ENCODE assay signal across 8 mouse cellular contexts in the genomic region with DNA sequence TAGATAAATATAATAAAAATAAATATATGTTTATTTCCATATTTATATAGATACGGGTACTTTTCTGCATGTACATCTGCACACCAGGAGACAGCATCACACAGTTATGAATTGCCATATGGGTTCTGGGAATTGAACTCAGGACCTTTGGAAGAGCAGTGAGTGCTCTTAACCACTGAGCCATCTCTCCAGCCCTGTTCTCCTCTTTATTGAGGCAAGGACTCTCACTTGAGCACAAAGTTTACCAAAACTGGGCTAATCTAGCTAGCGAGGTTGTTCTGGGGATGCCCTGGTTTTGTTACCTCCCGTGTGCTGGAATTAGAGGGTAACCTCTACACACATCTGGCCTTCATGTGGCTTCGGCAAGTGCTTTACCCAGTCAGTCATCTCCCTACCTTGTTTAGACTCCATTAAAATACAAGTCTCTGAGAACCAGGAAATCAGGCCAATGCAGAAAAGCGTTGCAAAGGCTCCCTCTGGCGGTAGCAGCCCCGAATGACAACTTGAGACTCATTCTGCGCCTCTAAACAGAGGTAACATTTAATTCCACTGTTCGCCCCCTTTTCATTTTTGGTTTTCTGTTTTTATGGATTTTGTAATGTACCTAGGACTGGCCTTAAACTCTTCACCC. TPM values are rescaled to one million over a fixed set of nuclear protein-coding genes. Genes with fewer than 3 reads are reported as not detected.
A peak's percentile ranks its signal among the peaks of the same experiment; 100 is the strongest.
DNase-seq lines count a peak whose midpoint lies in the region; ATAC-seq and TF ChIP-seq lines count a peak whose summit lies in the region.

No protein-coding gene starts in this region.

- peak; percentile 77 to 82 (median 81) for TF ChIP-seq CTCF in MEL (IDR thresholded peaks at IDR 0.05 in 2 of 3, conservative IDR thresholded peaks at IDR 0.05 in 1 of 3; ENCODE audit: control insufficient read depth in 1 of 3, insufficient read depth in 1 of 3, low read depth in 2 of 3, low read length in 3 of 3, poor library complexity in 1 of 3, severe bottlenecking in 1 of 3)
- TF ChIP-seq CTCF in cerebellum, adult 2 months (IDR thresholded peaks at IDR 0.05; ENCODE audit: borderline replicate concordance, insufficient read depth, low read depth, low read length) = peak; percentile 63; the same call in 1 of the 2 replicates

- TF ChIP-seq EP300 in MEL (IDR thresholded peaks at IDR 0.05; ENCODE audit: low read depth in 1 of 2, low read length in 2 of 2) = no peak

- TF ChIP-seq POLR2A in MEL (IDR thresholded peaks at IDR 0.05; ENCODE audit: control insufficient read depth in 1 of 2, insufficient read depth in 1 of 2, low read depth in 1 of 2, low read length in 2 of 2, poor library complexity in 1 of 2) = no peak
- no peak for TF ChIP-seq POLR2A in cerebellum, adult 2 months (IDR thresholded peaks at IDR 0.05; ENCODE audit: borderline replicate concordance, insufficient read depth, low read length)

- peak; percentile 61 for DNase-seq in CD4-positive helper T cell, adult 2 months (ENCODE audit: low read depth, low spot score)
- DNase-seq in MEL (ENCODE audit: low read depth, low spot score) = peak; percentile 71
- peak; percentile 29 to 68 for DNase-seq in cerebellum, adult 2 months
- peak; percentile 58 for DNase-seq in forelimb bud, embryonic 11.5 days (ENCODE audit: low read depth, low spot score)
- peak; percentile 48 to 64 for DNase-seq in kidney, postnatal 25 days
- DNase-seq in retina, embryonic 14.5 days (ENCODE audit: low spot score) = peak; percentile 80
- DNase-seq in urinary bladder, postnatal 25 days (ENCODE audit: low spot score) = peak; percentile 53

- WGBS in cerebellum, adult 2 months = 33% methylated on average over 9 of the region's 9 CpGs
- 35% methylated on average over 9 of the region's 9 CpGs for WGBS in lung, embryonic 16.5 days

- peak; percentile 74 for TF ChIP-seq RAD21 in MEL (IDR thresholded peaks at IDR 0.05; ENCODE audit: low read depth, low read length)

- H3K79me2 ChIP-seq in MEL (ENCODE audit: control insufficient read depth, insufficient read depth, low read length, poor library complexity) = no peaks in the 10 kb centered on the region

- H3K9ac ChIP-seq in MEL (ENCODE audit: control insufficient read depth, low read depth, low read length, poor library complexity, severe bottlenecking) = peak overlapping the region; percentile 57
- no peak overlapping the region for H3K9ac ChIP-seq in lung, embryonic 16.5 days (ENCODE audit: low read length)

- peak overlapping the region; percentile 47 for H3K4me3 ChIP-seq in MEL (ENCODE audit: control insufficient read depth in 1 of 2, insufficient read depth in 1 of 2, low read depth in 2 of 2, low read length in 2 of 2)
- H3K4me3 ChIP-seq in cerebellum, adult 2 months (replicated peaks; ENCODE audit: insufficient read depth, low read depth, low read length) = no peak overlapping the region
- no peak overlapping the region for H3K4me3 ChIP-seq in lung, embryonic 16.5 days (ENCODE audit: low read length)

- H3K36me3 ChIP-seq in MEL (ENCODE audit: control insufficient read depth in 1 of 2, insufficient read depth in 2 of 2, low read length in 2 of 2) = no peaks in the 10 kb centered on the region
- no peaks in the 10 kb centered on the region for H3K36me3 ChIP-seq in lung, embryonic 16.5 days (ENCODE audit: control insufficient read depth, insufficient read depth, low read length)

- H3K4me1 ChIP-seq in MEL (ENCODE audit: control insufficient read depth in 1 of 2, insufficient read depth in 2 of 2, low read length in 2 of 2) = no peaks in the 10 kb centered on the region
- H3K4me1 ChIP-seq in cerebellum, adult 2 months (ENCODE audit: control insufficient read depth, insufficient read depth, low read length) = no peaks in the 10 kb centered on the region
- no peaks in the 10 kb centered on the region for H3K4me1 ChIP-seq in lung, embryonic 16.5 days (replicated peaks; ENCODE audit: control insufficient read depth, insufficient read depth, low read length)

- H3K4me2 ChIP-seq in lung, embryonic 16.5 days (ENCODE audit: low read depth, low read length) = no peak overlapping the region

- no peak overlapping the region; the same call in 1 of the 2 replicates for H3K27ac ChIP-seq in MEL (ENCODE audit: control insufficient read depth, low read depth, low read length)
- H3K27ac ChIP-seq in cerebellum, adult 2 months (ENCODE audit: insufficient read depth, low read length) = no peak overlapping the region
- no peak overlapping the region for H3K27ac ChIP-seq in lung, embryonic 16.5 days (ENCODE audit: low read length)

- 0 out of 2 replicates have a peak, but pooled peaks have one; percentile 23 for ATAC-seq in lung, embryonic 16.5 days (ENCODE audit: low read depth)

- H3K27me3 ChIP-seq in MEL (ENCODE audit: control insufficient read depth in 1 of 2, insufficient read depth in 2 of 2, low read length in 2 of 2) = no peaks in the 10 kb centered on the region
- H3K27me3 ChIP-seq in cerebellum, adult 2 months (ENCODE audit: control insufficient read depth, insufficient read depth, low read length) = no peaks in the 10 kb centered on the region
- H3K27me3 ChIP-seq in lung, embryonic 16.5 days (ENCODE audit: control insufficient read depth, insufficient read depth, low read depth, low read length) = no peaks in the 10 kb centered on the region

- no peaks in the 10 kb centered on the region for H3K9me3 ChIP-seq in MEL (replicated peaks; ENCODE audit: insufficient read depth, low read length)
- H3K9me3 ChIP-seq in lung, embryonic 16.5 days (ENCODE audit: control insufficient read depth, low read length) = no peaks in the 10 kb centered on the region

TF ChIP-seq in MEL, 35 proteins besides CTCF, POLR2A, EP300 and RAD21:
- peak; percentile 67 for TF ChIP-seq SMC3 (IDR thresholded peaks at IDR 0.05; ENCODE audit: low read depth, low read length)
- TF ChIP-seq ELF1 (IDR thresholded peaks at IDR 0.05; ENCODE audit: low read depth, low read length) = peak; percentile 64; the same call in 1 of the 2 replicates
- peak; percentile 44; the same call in 1 of the 2 replicates for TF ChIP-seq ZC3H11A (IDR thresholded peaks at IDR 0.05; ENCODE audit: low read depth, low read length)
- TF ChIP-seq MAX (IDR thresholded peaks at IDR 0.05; ENCODE audit: low read length) = no peak
- TF ChIP-seq TBP (IDR thresholded peaks at IDR 0.05; ENCODE audit: low read depth, low read length) = peak; percentile 94
- TF ChIP-seq ZNF384 (IDR thresholded peaks at IDR 0.05; ENCODE audit: low read depth, low read length) = no peak
TF ChIP-seq in MEL: peak in this region for 4.

RNA-seq across cellular contexts. Expression of a gene that starts 10.8 kb away (rescaled TPM):
- total RNA-seq in MEL (2012; rRNA removed) = 1,123 and 1,279 TPM in 2 replicates
- 1,000 to 10,000 TPM in 1 of 2 experiments, not detected in 1; 1,063 TPM for polyA plus RNA-seq in MEL (2012; ENCODE audit: insufficient read depth in 1 of 2, insufficient read length in 2 of 2, low read depth in 1 of 2, low replicate concordance in 2 of 2, missing spikeins in 1 of 2)
- polyA plus RNA-seq in cerebellum, adult 2 months (2012; rRNA removed) = 240 and 243 TPM in 2 replicates
- polyA plus RNA-seq in lung, embryonic 16.5 days (2015; fragmentation: Nextera tagmentation; extraction: Ambion mirVana) = 511 and 600 TPM in 2 replicates

RNA-seq across cellular contexts. Expression of a gene that starts 25.7 kb away (rescaled TPM):
- total RNA-seq in MEL (2012; rRNA removed) = not detected in 2 replicates
- polyA plus RNA-seq in MEL (2012; ENCODE audit: insufficient read depth in 1 of 2, insufficient read length in 2 of 2, low read depth in 1 of 2, low replicate concordance in 2 of 2, missing spikeins in 1 of 2) = not detected
- not detected in 2 replicates for polyA plus RNA-seq in cerebellum, adult 2 months (2012; rRNA removed)
- polyA plus RNA-seq in lung, embryonic 16.5 days (2015; fragmentation: Nextera tagmentation; extraction: Ambion mirVana) = not detected in 2 replicates

RNA-seq across cellular contexts. Expression of a gene that starts 35.7 kb away (rescaled TPM):
- total RNA-seq in MEL (2012; rRNA removed) = 13.0 and 14.0 TPM in 2 replicates
- 10 to 100 TPM in 1 of 2 experiments, not detected in 1; 25.0 TPM for polyA plus RNA-seq in MEL (2012; ENCODE audit: insufficient read depth in 1 of 2, insufficient read length in 2 of 2, low read depth in 1 of 2, low replicate concordance in 2 of 2, missing spikeins in 1 of 2)
- polyA plus RNA-seq in cerebellum, adult 2 months (2012; rRNA removed) = 38.1 and 40.1 TPM in 2 replicates
- 17.2 and 19.4 TPM in 2 replicates for polyA plus RNA-seq in lung, embryonic 16.5 days (2015; fragmentation: Nextera tagmentation; extraction: Ambion mirVana)

RNA-seq across cellular contexts. Expression of a gene that starts 52.2 kb away (rescaled TPM):
- 9.1 and 10.5 TPM in 2 replicates for total RNA-seq in MEL (2012; rRNA removed)
- 10 to 100 TPM in 1 of 2 experiments, not detected in 1; 14.5 TPM for polyA plus RNA-seq in MEL (2012; ENCODE audit: insufficient read depth in 1 of 2, insufficient read length in 2 of 2, low read depth in 1 of 2, low replicate concordance in 2 of 2, missing spikeins in 1 of 2)
- polyA plus RNA-seq in cerebellum, adult 2 months (2012; rRNA removed) = 6.1 TPM in 2 replicates
- 14.2 and 15.4 TPM in 2 replicates for polyA plus RNA-seq in lung, embryonic 16.5 days (2015; fragmentation: Nextera tagmentation; extraction: Ambion mirVana)

Comparison
In these comparisons a context has a peak if more than half of its experiments do, and no peak if none do; other contexts are left out.
1. H3K4me3 ChIP-seq: peak in MEL (2 of 2); none in cerebellum, adult 2 months (single experiment) and lung, embryonic 16.5 days (single experiment).
2. Peak in every context shown above with its lines, with median percentiles within 50 percentile points of each other: DNase-seq.